Comparison of ENCODE assay signal across 8 mouse cellular contexts in genomic region chr10:43751881-43752675, GRCm38 (mm10).
DNase-seq lines count a peak whose midpoint lies in the region; ATAC-seq and TF ChIP-seq lines count a peak whose summit lies in the region.

No protein-coding gene starts in this region.

- no peak overlapping the region for H3K9ac ChIP-seq in forebrain, postnatal 0 days
- no peak overlapping the region for H3K9ac ChIP-seq in forebrain, embryonic 13.5 days
- H3K9ac ChIP-seq in hindbrain, postnatal 0 days (replicated peaks; ENCODE audit: low read length), result no peak overlapping the region
- H3K9ac ChIP-seq in liver, embryonic 16.5 days (ENCODE audit: low read depth, low read length), result no peak overlapping the region

- no peak for TF ChIP-seq CTCF in forebrain, postnatal 0 days (IDR thresholded peaks at IDR 0.05; ENCODE audit: low read depth)
- TF ChIP-seq CTCF in bone marrow macrophage, adult 2 months (IDR thresholded peaks at IDR 0.05; ENCODE audit: low read depth, low read length), result no peak
- TF ChIP-seq CTCF in hindbrain, postnatal 0 days (IDR thresholded peaks at IDR 0.05; ENCODE audit: low read depth), result no peak

- H3K36me3 ChIP-seq in forebrain, postnatal 0 days (ENCODE audit: insufficient read depth), result no peaks in the 10 kb centered on the region
- no peaks in the 10 kb centered on the region for H3K36me3 ChIP-seq in forebrain, embryonic 13.5 days (ENCODE audit: poor library complexity, severe bottlenecking)
- no peaks in the 10 kb centered on the region for H3K36me3 ChIP-seq in hindbrain, postnatal 0 days (ENCODE audit: insufficient read depth, low read length)
- H3K36me3 ChIP-seq in liver, embryonic 16.5 days (ENCODE audit: control insufficient read depth, insufficient read depth), result no peaks in the 10 kb centered on the region

- no peak overlapping the region for H3K27ac ChIP-seq in forebrain, postnatal 0 days (ENCODE audit: low read depth, low read length)
- no peak overlapping the region for H3K27ac ChIP-seq in forebrain, embryonic 13.5 days
- peak overlapping the region; percentile 23; the same call in 1 of the 2 replicates for H3K27ac ChIP-seq in bone marrow macrophage, adult 2 months (ENCODE audit: insufficient read depth, low read depth, low read length)
- H3K27ac ChIP-seq in hindbrain, postnatal 0 days, result 0 out of 2 replicates have a peak overlapping the region, but pooled peaks have one; percentile 26
- H3K27ac ChIP-seq in liver, embryonic 16.5 days (ENCODE audit: low read length), result 0 out of 2 replicates have a peak overlapping the region, but pooled peaks have one; percentile 12

- 64% methylated on average over 5 of the region's 5 CpGs for WGBS in forebrain, postnatal 0 days
- WGBS in forebrain, embryonic 13.5 days, result 71% methylated on average over 5 of the region's 5 CpGs
- 52% methylated on average over 5 of the region's 5 CpGs for WGBS in hindbrain, postnatal 0 days
- whole genome bisulfite sequencing in liver, embryonic 16.5 days (ENCODE audit: insufficient replicate concordance), result 27% methylated on average over 5 of the region's 5 CpGs

- no peaks in the 10 kb centered on the region for H3K27me3 ChIP-seq in forebrain, postnatal 0 days (ENCODE audit: insufficient read depth, low read length)
- H3K27me3 ChIP-seq in forebrain, embryonic 13.5 days, result no peaks in the 10 kb centered on the region
- H3K27me3 ChIP-seq in hindbrain, postnatal 0 days (ENCODE audit: insufficient read depth, low read length), result no peaks in the 10 kb centered on the region
- H3K27me3 ChIP-seq in liver, embryonic 16.5 days (ENCODE audit: control insufficient read depth, insufficient read depth, low read depth, low read length), result no peaks in the 10 kb centered on the region

- DNase-seq in forebrain, postnatal 0 days, result peak; percentile 27
- peak; percentile 63 for DNase-seq in gastrocnemius, postnatal 10 days
- peak; percentile 86 for DNase-seq in hindbrain, postnatal 0 days (ENCODE audit: low spot score)
- DNase-seq in retina, postnatal 1 day, result peak; percentile 92
- no peak for DNase-seq in thymus, postnatal 25 days

- TF ChIP-seq POLR2A in bone marrow macrophage, adult 2 months (IDR thresholded peaks at IDR 0.05; ENCODE audit: borderline replicate concordance, low read depth, low read length), result no peak

- ATAC-seq in forebrain, postnatal 0 days, result peak; percentile 50
- ATAC-seq in forebrain, embryonic 13.5 days, result no peak
- ATAC-seq in hindbrain, postnatal 0 days, result peak; percentile 93
- ATAC-seq in liver, embryonic 16.5 days (ENCODE audit: low read depth), result peak; percentile 54; the same call in 1 of the 2 replicates

- no peak overlapping the region for H3K4me3 ChIP-seq in forebrain, postnatal 0 days (ENCODE audit: low read depth, low read length)
- H3K4me3 ChIP-seq in forebrain, embryonic 13.5 days, result no peak overlapping the region
- H3K4me3 ChIP-seq in bone marrow macrophage, adult 2 months (ENCODE audit: insufficient read depth, low read length), result no peak overlapping the region
- no peak overlapping the region for H3K4me3 ChIP-seq in hindbrain, postnatal 0 days (ENCODE audit: low read length)
- no peak overlapping the region for H3K4me3 ChIP-seq in liver, embryonic 16.5 days (ENCODE audit: low read depth, low read length)

- no peaks in the 10 kb centered on the region for H3K9me3 ChIP-seq in forebrain, postnatal 0 days (ENCODE audit: low read length)
- H3K9me3 ChIP-seq in forebrain, embryonic 13.5 days (replicated peaks), result no peaks in the 10 kb centered on the region
- H3K9me3 ChIP-seq in hindbrain, postnatal 0 days (ENCODE audit: low read length), result no peaks in the 10 kb centered on the region
- H3K9me3 ChIP-seq in liver, embryonic 16.5 days (replicated peaks; ENCODE audit: control insufficient read depth, low read length), result no peaks in the 10 kb centered on the region

- H3K4me2 ChIP-seq in forebrain, postnatal 0 days (ENCODE audit: low read depth), result no peak overlapping the region
- H3K4me2 ChIP-seq in forebrain, embryonic 13.5 days, result no peak overlapping the region
- no peak overlapping the region for H3K4me2 ChIP-seq in hindbrain, postnatal 0 days (ENCODE audit: low read depth, low read length)
- no peak overlapping the region for H3K4me2 ChIP-seq in liver, embryonic 16.5 days (ENCODE audit: low read depth, low read length)

- no peaks in the 10 kb centered on the region for H3K4me1 ChIP-seq in forebrain, postnatal 0 days (ENCODE audit: insufficient read depth)
- peaks cover 6% of the 10 kb centered on the region; the same call in 1 of the 2 replicates for H3K4me1 ChIP-seq in forebrain, embryonic 13.5 days
- peaks cover 18% of the 10 kb centered on the region for H3K4me1 ChIP-seq in bone marrow macrophage, adult 2 months (ENCODE audit: control insufficient read depth, insufficient read depth, low read length)
- H3K4me1 ChIP-seq in hindbrain, postnatal 0 days (ENCODE audit: insufficient read depth, low read length), result no peaks in the 10 kb centered on the region
- peaks cover 5% of the 10 kb centered on the region for H3K4me1 ChIP-seq in liver, embryonic 16.5 days (ENCODE audit: control insufficient read depth, low read depth, low read length)

Comparison
In these comparisons a context has a peak if more than half of its experiments do, and no peak if none do; other contexts are left out.
1. H3K27ac ChIP-seq: peak in bone marrow macrophage, adult 2 months (single experiment), hindbrain, postnatal 0 days (single experiment) and liver, embryonic 16.5 days (single experiment); none in forebrain, postnatal 0 days (single experiment) and forebrain, embryonic 13.5 days (single experiment).